Mouse (Mus musculus) hindbrain, postnatal 0 days (tissue): ENCODE measurements at regions not wholly inside any gene's neighbourhood (a gene's known extent, or its start where the extent isn't known, plus 50 kb on each side); places are given as distances from the start of the nearest gene placed in this dataset.
A peak's percentile ranks its signal among the peaks of the same experiment; 100 is the strongest.

ENCODE experiments used
- ATAC-seq: fragments of 200-750 bp; cut with Nextera tagmentation; 2 replicates; pipeline ENCODE4 v1.8.0; 2017; ENCODE audit warnings: mild to moderate bottlenecking, moderate TSS enrichment, moderate library complexity
- DNase-seq: peaks from one replicate; pipeline ENCODE4 v3.0.0-alpha.2; 2015; ENCODE audit warnings: low spot score
- H3K27ac ChIP-seq: fragments of 300-500 bp; sonication (generic); 2 replicates; pipeline ENCODE4 v1.5.1; 2014; ENCODE audit warnings: mild to moderate bottlenecking
- H3K27me3 ChIP-seq: fragments of 300-500 bp; sonication (generic); 2 replicates; pipeline ENCODE4 v1.6.1; 2014; ENCODE audit warnings: low read length, mixed read lengths; ENCODE audit not compliant: insufficient read depth
- H3K36me3 ChIP-seq: fragments of 300-500 bp; sonication (generic); 2 replicates; pipeline ENCODE4 v1.6.1; 2014; ENCODE audit warnings: low read length, mixed read lengths; ENCODE audit not compliant: insufficient read depth
- H3K4me1 ChIP-seq: fragments of 300-500 bp; sonication (generic); 2 replicates; pipeline ENCODE4 v1.6.1; 2014; ENCODE audit warnings: antibody characterized with exemption, low read length, mixed read lengths; ENCODE audit not compliant: insufficient read depth
- H3K4me2 ChIP-seq: fragments of 300-500 bp; sonication (generic); 2 replicates; pipeline ENCODE4 v1.6.1; 2014; ENCODE audit warnings: low read depth, mild to moderate bottlenecking, low read length, moderate library complexity, mixed read lengths
- H3K4me3 ChIP-seq: fragments of 300-500 bp; sonication (generic); 2 replicates; pipeline ENCODE4 v1.5.1; 2014; ENCODE audit warnings: low read length
- H3K9ac ChIP-seq: fragments of 300-500 bp; sonication (generic); replicated peaks from 2 replicates; pipeline ENCODE4 v1.6.1; 2014; ENCODE audit warnings: mild to moderate bottlenecking, low read length, moderate library complexity, mixed read lengths
- H3K9me3 ChIP-seq: fragments of 300-500 bp; sonication (generic); 2 replicates; pipeline ENCODE4 v1.6.1; 2016; ENCODE audit warnings: low read length, mixed read lengths
- CTCF ChIP-seq: IDR thresholded peaks from 2 replicates; pipeline ENCODE4 v1.5.1; 2016; ENCODE audit warnings: antibody characterized with exemption, control low read depth, low read depth
- WGBS: fragments of 180-500 bp; shearing (Covaris S2); extraction: QIAGEN DNeasy Blood & Tissue Kit; methylation state at CpG from one replicate; pipeline ENCODE4 v1.1.7; 2014; 5-methylcytosine and 5-hydroxymethylcytosine counted together

GRCm38 (mm10) chrX:163181588-163181987 is 217.2 kb upstream of the S100g start:
- 96% methylated on average over 3 of the region's 3 CpGs for WGBS
- Histone ChIP-seq H3K36me3 (no peaks in the 10 kb centered on the region), H3K4me3 (no peak overlapping the region), H3K9me3 (no peaks in the 10 kb centered on the region), H3K9ac (no peak overlapping the region), H3K4me2 (no peak overlapping the region), H3K4me1 (no peaks in the 10 kb centered on the region), H3K27ac (no peak overlapping the region), H3K27me3 (no peaks in the 10 kb centered on the region)
- ATAC-seq (no peak), DNase-seq (no peak)
- 0 out of 2 replicates have a peak, but pooled peaks have one; percentile 12 for TF ChIP-seq CTCF

GRCm38 (mm10) chrX:163164810-163165209 is 200.4 kb upstream of the S100g start:
- Histone ChIP-seq H3K4me1 (no peaks in the 10 kb centered on the region), H3K9me3 (no peaks in the 10 kb centered on the region), H3K36me3 (no peaks in the 10 kb centered on the region), H3K27ac (no peak overlapping the region), H3K27me3 (no peaks in the 10 kb centered on the region), H3K4me3 (no peak overlapping the region), H3K4me2 (no peak overlapping the region), H3K9ac (no peak overlapping the region)
- no peak for TF ChIP-seq CTCF
- ATAC-seq (no peak), DNase-seq (no peak)
- 95% methylated on average over 2 of the region's 2 CpGs for WGBS

DNA sequence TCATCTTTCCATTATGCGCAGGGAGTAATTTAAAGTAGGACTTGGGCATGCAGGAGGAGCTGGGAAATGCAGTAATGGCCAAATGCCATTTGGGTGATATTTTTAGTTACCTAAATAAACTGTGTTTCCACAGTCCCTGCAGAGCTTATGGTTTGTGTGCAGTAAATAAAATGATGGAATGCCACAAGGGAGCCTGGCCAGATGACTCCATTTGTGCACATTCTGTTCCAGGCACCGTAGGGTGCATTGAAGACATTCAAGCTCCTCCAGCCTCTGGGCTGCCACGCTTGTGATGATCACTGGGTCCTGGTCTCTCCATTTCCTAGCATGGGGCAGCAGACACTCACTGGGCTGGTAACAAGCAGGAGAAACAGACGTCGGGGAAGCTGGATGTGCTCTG is 190.9 kb upstream of the S100g start:
- H3K4me3 ChIP-seq, result no peak overlapping the region
- no peaks in the 10 kb centered on the region for H3K4me1 ChIP-seq
- WGBS, result 78% methylated on average over 5 of the region's 5 CpGs
- H3K36me3 ChIP-seq, result no peaks in the 10 kb centered on the region
- H3K9ac ChIP-seq, result no peak overlapping the region
- no peak overlapping the region for H3K4me2 ChIP-seq
- H3K27me3 ChIP-seq, result no peaks in the 10 kb centered on the region
- ATAC-seq, result no peak
- H3K9me3 ChIP-seq, result no peaks in the 10 kb centered on the region
- no peak for DNase-seq
- TF ChIP-seq CTCF, result no peak
- no peak overlapping the region for H3K27ac ChIP-seq

- Histone ChIP-seq H3K27me3 (no peaks in the 10 kb centered on the region), H3K4me2 (no peak overlapping the region), H3K4me1 (no peaks in the 10 kb centered on the region), H3K4me3 (no peak overlapping the region), H3K9ac (no peak overlapping the region), H3K27ac (no peak overlapping the region), H3K9me3 (no peaks in the 10 kb centered on the region), H3K36me3 (no peaks in the 10 kb centered on the region)
- ATAC-seq, result no peak
- 56% methylated on average over 2 of the region's 2 CpGs for WGBS
- DNase-seq, result no peak
- TF ChIP-seq CTCF, result no peak
Observed at GRCm38 (mm10) chrX:163151970-163152369, 187.6 kb upstream of the S100g start.

DNA sequence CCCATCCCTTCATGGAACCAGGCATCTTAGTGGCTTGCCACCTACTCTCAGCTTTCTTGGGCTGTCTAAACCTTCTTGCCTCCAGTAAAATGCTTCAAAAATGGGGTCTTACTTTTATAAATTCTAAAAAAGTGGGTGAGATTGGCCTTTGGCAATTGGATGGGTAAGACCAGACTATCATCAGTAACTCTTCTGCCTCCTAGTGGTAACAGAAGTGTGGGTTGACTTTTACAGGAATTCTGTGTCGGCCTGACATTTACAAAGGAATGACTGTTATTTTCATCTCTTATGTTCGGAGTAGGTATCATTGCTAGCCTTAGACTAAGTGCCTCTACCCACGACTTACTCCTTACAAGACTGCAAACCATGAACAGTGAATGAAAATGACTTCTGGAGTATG is 180.1 kb upstream of the S100g start:
- no peaks in the 10 kb centered on the region for H3K4me1 ChIP-seq

GRCm38 (mm10) chrX:163139475-163139874 is 175.1 kb upstream of the S100g start:
- no peaks in the 10 kb centered on the region for H3K36me3 ChIP-seq
- H3K9me3 ChIP-seq, result no peaks in the 10 kb centered on the region
- H3K4me3 ChIP-seq, result no peak overlapping the region
- ATAC-seq (no peak), DNase-seq (no peak)
- H3K4me2 ChIP-seq, result no peak overlapping the region
- H3K27me3 ChIP-seq, result no peaks in the 10 kb centered on the region
- no peak overlapping the region for H3K9ac ChIP-seq
- H3K4me1 ChIP-seq, result no peaks in the 10 kb centered on the region
- WGBS, result 74% methylated on average over 1 of the region's 1 CpGs
- TF ChIP-seq CTCF, result no peak
- H3K27ac ChIP-seq, result no peak overlapping the region

More for the DNA sequence above, 180.1 kb upstream of the S100g start:
- TF ChIP-seq CTCF, result no peak
- H3K27ac ChIP-seq, result no peak overlapping the region
- DNase-seq, result no peak
- no peak overlapping the region for H3K4me2 ChIP-seq
- H3K36me3 ChIP-seq, result no peaks in the 10 kb centered on the region
- 69% methylated on average over 3 of the region's 3 CpGs for WGBS
- H3K27me3 ChIP-seq, result no peaks in the 10 kb centered on the region
- ATAC-seq, result no peak
- no peak overlapping the region for H3K4me3 ChIP-seq
- H3K9me3 ChIP-seq, result no peaks in the 10 kb centered on the region
- no peak overlapping the region for H3K9ac ChIP-seq

DNA sequence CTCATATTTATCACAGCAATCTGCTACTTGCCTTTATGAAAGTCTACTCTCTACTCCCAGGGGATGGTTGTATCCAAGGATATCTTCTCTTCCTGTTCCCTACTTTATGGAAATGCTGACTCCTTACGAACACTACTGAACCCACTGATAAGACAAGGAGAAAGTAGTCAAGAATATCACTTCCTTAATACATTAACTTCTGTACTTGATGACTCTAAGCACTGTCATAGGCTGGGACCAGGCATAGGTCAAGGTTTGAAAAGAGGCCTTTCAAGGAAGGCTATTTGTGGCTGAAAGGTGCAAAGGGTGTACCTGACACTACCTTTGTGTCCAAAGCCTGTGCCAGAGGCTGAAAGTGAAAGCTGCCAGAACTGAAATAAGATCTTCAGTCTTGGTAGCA is 164.2 kb upstream of the S100g start:
- 88% methylated on average over 1 of the region's 1 CpGs for WGBS
- ATAC-seq (no peak), DNase-seq (no peak)
- H3K4me3 ChIP-seq, result no peak overlapping the region
- H3K27me3 ChIP-seq, result no peaks in the 10 kb centered on the region
- H3K9me3 ChIP-seq, result no peaks in the 10 kb centered on the region
- no peaks in the 10 kb centered on the region for H3K36me3 ChIP-seq
- no peak overlapping the region for H3K9ac ChIP-seq
- no peak overlapping the region for H3K27ac ChIP-seq
- H3K4me2 ChIP-seq, result no peak overlapping the region
- no peaks in the 10 kb centered on the region for H3K4me1 ChIP-seq
- TF ChIP-seq CTCF, result no peak
